Mouse (Mus musculus): ENCODE data around the gene Gm20388.

DNA sequence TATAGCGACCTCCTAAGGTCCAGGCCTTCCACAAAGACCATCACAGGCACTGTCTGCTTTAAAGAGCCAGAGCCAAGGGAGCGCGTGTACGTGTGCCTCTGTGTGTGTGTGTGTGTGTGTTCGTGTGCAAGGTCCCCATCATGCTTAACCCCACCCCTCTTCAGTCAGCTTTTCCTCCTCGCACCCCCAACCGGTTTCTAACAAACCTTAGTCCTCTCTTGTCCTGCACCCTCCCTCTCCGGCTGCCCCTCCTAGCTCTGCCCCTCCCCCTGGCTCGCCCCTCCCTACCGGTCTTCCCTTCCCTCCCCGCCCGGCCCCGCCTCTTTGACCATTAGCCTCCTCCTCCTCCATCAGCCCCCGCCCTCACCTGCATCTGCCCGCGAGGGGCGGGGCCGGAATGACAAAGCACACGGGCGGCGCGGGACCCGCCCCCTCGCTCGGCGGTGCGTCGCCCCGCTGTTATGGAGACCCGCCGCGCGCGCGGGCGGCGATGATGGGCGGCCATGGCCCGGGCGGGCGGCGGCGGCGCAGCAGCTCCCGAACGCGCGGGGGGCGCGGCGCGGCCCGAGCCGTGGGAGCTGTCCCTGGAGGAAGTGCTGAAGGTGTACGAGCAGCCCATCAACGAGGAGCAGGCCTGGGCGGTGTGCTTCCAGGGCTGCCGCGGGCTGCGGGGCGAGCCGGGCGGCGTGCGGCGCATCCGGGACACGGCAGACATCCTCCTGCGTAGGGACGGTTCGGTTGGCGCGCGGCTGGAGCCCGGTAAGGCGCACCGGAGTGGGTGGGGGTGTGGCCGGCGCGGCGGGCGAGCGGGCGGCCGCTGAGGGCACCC lies 3421.8 kb downstream of the Gm20388 start, which contains the start of gene Spire2:
- TF ChIP-seq TAL1 (IDR thresholded peaks at IDR 0.05; ENCODE audit: low read length) (no peak), GATA1 (IDR thresholded peaks at IDR 0.05; ENCODE audit: low read length) (no peak)

Measured in erythroblast, embryonic 14.5 days (primary cell).